Mouse (Mus musculus) liver, embryonic 14.5 days (tissue): ENCODE data around the gene Baiap2l1. TPM values are rescaled to one million over a fixed set of nuclear protein-coding genes. Genes with fewer than 3 reads are reported as not detected.

ENCODE experiments used
- ATAC-seq: fragments of 200-750 bp; cut with Nextera tagmentation; 2 replicates; pipeline ENCODE4 v1.8.0; 2017; ENCODE audit warnings: moderate number of reproducible peaks, mild to moderate bottlenecking, moderate library complexity; ENCODE audit not compliant: insufficient read depth
- DNase-seq, 3 experiments: peaks; one replicate each; pipeline ENCODE4 v3.0.0-alpha.2; 2012 to 2013; ENCODE audit warnings: low read depth in 3 of 3, low spot score in 3 of 3
- H3K27ac ChIP-seq: fragments of 300-500 bp; sonication (generic); 2 replicates; pipeline ENCODE4 v1.5.1; 2014; ENCODE audit warnings: moderate library complexity, mild to moderate bottlenecking, control low read depth, inconsistent platforms
- H3K27me3 ChIP-seq: fragments of 300-500 bp; sonication (generic); 2 replicates; pipeline ENCODE4 v1.6.1; 2014; ENCODE audit warnings: mild to moderate bottlenecking, low read length, moderate library complexity; ENCODE audit not compliant: control insufficient read depth, insufficient read depth
- H3K36me3 ChIP-seq: fragments of 300-500 bp; sonication (generic); replicated peaks from 2 replicates; pipeline ENCODE4 v1.6.1; 2014; ENCODE audit warnings: low read depth; ENCODE audit not compliant: control insufficient read depth, insufficient read depth
- H3K4me1 ChIP-seq, 2 experiments: fragments of 200-500 bp in 1 of 2; fragments of 300-500 bp in 1 of 2; sonication (generic) in 1 of 2; replicated peaks; 2 replicates each; pipeline ENCODE4 v1.6.1; 2012 to 2014; ENCODE audit warnings: antibody characterized with exemption in 1 of 2, inconsistent platforms in 1 of 2, low read length in 1 of 2; ENCODE audit not compliant: control insufficient read depth in 2 of 2, insufficient read depth in 2 of 2
- H3K4me2 ChIP-seq: fragments of 300-500 bp; sonication (generic); 2 replicates; pipeline ENCODE4 v1.6.1; 2014; ENCODE audit warnings: low read depth, mild to moderate bottlenecking, control low read depth, moderate library complexity
- H3K4me3 ChIP-seq, 2 experiments: fragments of 200-500 bp in 1 of 2; fragments of 300-500 bp in 1 of 2; sonication (generic) in 1 of 2; 2 replicates each; pipeline ENCODE4 v1.5.1; 2012 to 2014; ENCODE audit warnings: low read depth in 2 of 2, low read length in 2 of 2, mild to moderate bottlenecking in 2 of 2, control low read depth in 1 of 2, inconsistent platforms in 1 of 2, moderate library complexity in 1 of 2; ENCODE audit not compliant: insufficient read depth in 1 of 2
- H3K9ac ChIP-seq: fragments of 300-500 bp; sonication (generic); replicated peaks from 2 replicates; pipeline ENCODE4 v1.6.1; 2014; ENCODE audit warnings: mild to moderate bottlenecking, control low read depth, moderate library complexity
- H3K9me3 ChIP-seq: fragments of 300-500 bp; sonication (generic); 2 replicates; pipeline ENCODE4 v1.6.1; 2016; ENCODE audit warnings: low read length, mixed read lengths; ENCODE audit not compliant: control insufficient read depth
- CTCF ChIP-seq: IDR thresholded peaks from 2 replicates; pipeline ENCODE4 v1.5.1; 2016; ENCODE audit warnings: antibody characterized with exemption, low read depth, control low read depth
- EP300 ChIP-seq: IDR thresholded peaks from 2 replicates; pipeline ENCODE4 v1.6.1; 2016; ENCODE audit warnings: antibody characterized with exemption, low read depth
- WGBS: fragments of 180-500 bp; shearing (Covaris S2); extraction: QIAGEN DNeasy Blood & Tissue Kit; methylation state at CpG from one replicate; pipeline ENCODE4 v1.1.7; 2014; ENCODE audit not compliant: insufficient replicate concordance; 5-methylcytosine and 5-hydroxymethylcytosine counted together
- polyA plus RNA-seq, 2 experiments: library from polyadenylated mRNA; depleted of rRNA in 1 of 2; stranded (reverse) in 1 of 2; unstranded in 1 of 2; fragments of >200 nt; fragmentation: Nextera tagmentation in 1 of 2; extraction: Ambion mirVana in 1 of 2; gene quantifications; 2 replicates each; pipeline versions ENCODE4 v1.2.1 to v1.2.3; 2012 to 2014

Gene Baiap2l1
- polyA plus RNA-seq, 2 experiments: 2.4 to 3.8 TPM

GRCm38 (mm10) chr5:144261829-144262228, 96.1 kb downstream of the Baiap2l1 start:
- ATAC-seq (no peak), DNase-seq (no peak)
- no peaks in the 10 kb centered on the region for H3K27me3 ChIP-seq
- 81% methylated on average over 5 of the region's 5 CpGs for WGBS
- no peak overlapping the region for H3K4me3 ChIP-seq
- H3K9ac ChIP-seq: no peak overlapping the region
- H3K4me2 ChIP-seq: no peak overlapping the region
- H3K4me1 ChIP-seq: peaks cover 0 to 4% of the 10 kb centered on the region in 2 experiments; a peak in 2 of 4 replicates
- no peaks in the 10 kb centered on the region for H3K9me3 ChIP-seq
- H3K36me3 ChIP-seq: peaks cover 3% of the 10 kb centered on the region; the same call in 1 of the 2 replicates
- TF ChIP-seq EP300 (no peak), CTCF (no peak)
- H3K27ac ChIP-seq: no peak overlapping the region

- ATAC-seq: no peak
- no peak overlapping the region for H3K4me3 ChIP-seq
- H3K27ac ChIP-seq: no peak overlapping the region
Observed at GRCm38 (mm10) chr5:144261309-144261708, 96.6 kb downstream of the Baiap2l1 start.

GRCm38 (mm10) chr5:144260464-144260863, 97.4 kb downstream of the Baiap2l1 start:
- no peak for ATAC-seq
- no peak overlapping the region for H3K4me3 ChIP-seq
- H3K4me2 ChIP-seq: no peak overlapping the region
- peaks cover 3% of the 10 kb centered on the region; the same call in 1 of the 2 replicates for H3K36me3 ChIP-seq
- no peaks in the 10 kb centered on the region for H3K9me3 ChIP-seq
- WGBS: 69% methylated on average over 8 of the region's 8 CpGs
- TF ChIP-seq CTCF: no peak
- TF ChIP-seq EP300: no peak
- H3K27ac ChIP-seq: no peak overlapping the region
- H3K9ac ChIP-seq: no peak overlapping the region
- H3K27me3 ChIP-seq: no peaks in the 10 kb centered on the region; the same call in 1 of the 2 replicates
- no peak for DNase-seq
- H3K4me1 ChIP-seq: peaks cover 0 to 8% of the 10 kb centered on the region in 2 experiments; a peak in 2 of 4 replicates

More at GRCm38 (mm10) chr5:144261309-144261708, 96.6 kb downstream of the Baiap2l1 start:
- WGBS: 74% methylated on average over 9 of the region's 9 CpGs
- Histone ChIP-seq H3K9me3 (no peaks in the 10 kb centered on the region), H3K36me3 (peaks cover 3% of the 10 kb centered on the region; the same call in 1 of the 2 replicates), H3K27me3 (no peaks in the 10 kb centered on the region), H3K9ac (no peak overlapping the region), H3K4me1 (peaks cover 0 to 8% of the 10 kb centered on the region in 2 experiments; a peak in 2 of 4 replicates), H3K4me2 (no peak overlapping the region)
- TF ChIP-seq CTCF: no peak
- no peak for TF ChIP-seq EP300
- no peak for DNase-seq

GRCm38 (mm10) chr5:144259228-144259627, 98.7 kb downstream of the Baiap2l1 start:
- Histone ChIP-seq H3K27ac (no peak overlapping the region), H3K4me1 (peaks cover 6 to 13% of the 10 kb centered on the region in 2 experiments), H3K36me3 (no peaks in the 10 kb centered on the region), H3K27me3 (no peaks in the 10 kb centered on the region; the same call in 1 of the 2 replicates), H3K4me3 (no peak overlapping the region), H3K9me3 (no peaks in the 10 kb centered on the region), H3K4me2 (no peak overlapping the region), H3K9ac (no peak overlapping the region)
- TF ChIP-seq CTCF (no peak), EP300 (no peak)
- 81% methylated on average over 6 of the region's 6 CpGs for WGBS
- DNase-seq: no peak
- ATAC-seq: no peak

- Histone ChIP-seq H3K4me3 (no peak overlapping the region), H3K36me3 (no peaks in the 10 kb centered on the region), H3K4me2 (no peak overlapping the region), H3K9ac (no peak overlapping the region), H3K9me3 (no peaks in the 10 kb centered on the region), H3K27me3 (no peaks in the 10 kb centered on the region; the same call in 1 of the 2 replicates), H3K27ac (no peak overlapping the region), H3K4me1 (peaks cover 6 to 16% of the 10 kb centered on the region in 2 experiments)
- ATAC-seq (no peak), DNase-seq (no peak)
- WGBS: 30% methylated on average over 2 of the region's 2 CpGs
- TF ChIP-seq EP300 (no peak), CTCF (no peak)
Observed at GRCm38 (mm10) chr5:144258687-144259086, 99.2 kb downstream of the Baiap2l1 start.
